Mouse (Mus musculus): ENCODE results near the gene Mlycd.

- TF ChIP-seq CTCF (IDR thresholded peaks at IDR 0.05; ENCODE audit: borderline replicate concordance, extremely low read depth, insufficient read depth, insufficient read length) (no peak), POLR2A (IDR thresholded peaks at IDR 0.05; ENCODE audit: borderline replicate concordance, extremely low read depth, insufficient read depth, insufficient read length, poor library complexity, severe bottlenecking) (no peak)
These were observed 41.6 kb upstream of the Mlycd start for GRCm38 (mm10) chr8:119352977-119353658.

Data from brain, embryonic 14.5 days (tissue).